Comparison of ENCODE assay signal across 17 mouse cellular contexts in genomic region chr17:48698456-48698855, GRCm38 (mm10).
A peak's percentile ranks its signal among the peaks of the same experiment; 100 is the strongest.
DNase-seq lines count a peak whose midpoint lies in the region.
"Had no signal": no experiment of that assay in that cellular context is flagged by ENCODE, and none has a peak within 500 bp of the region (broad histone marks: within the 10 kb centered on the region; RNA-seq: fewer than 3 reads in every experiment).

No protein-coding gene starts in this region.

- peak; percentile 86 for DNase-seq in retina, adult 2 months (ENCODE audit: low read depth, low spot score)
- DNase-seq in retina, embryonic 14.5 days (ENCODE audit: low spot score), result peak; percentile 29
- DNase-seq in retina, postnatal 1 day, result peak; percentile 71
- peak; percentile 64 for DNase-seq in retina, postnatal 7 days (ENCODE audit: low read depth, low spot score)
- DNase-seq in thymus, postnatal 36 days, result no peak
- DNase-seq in spleen, postnatal 36 days (ENCODE audit: low spot score in 2 of 2), result no peak
- DNase-seq in kidney, postnatal 14 days, result no peak
- DNase-seq in layer of hippocampus, adult 11-12 months (ENCODE audit: low spot score), result no peak
- DNase-seq: adrenal gland, adult 2 months; adrenal gland, adult 8-10 months; adrenal gland, postnatal 10 days; adrenal gland, postnatal 14 days; adrenal gland, postnatal 25 days; adrenal gland, postnatal 36 days; B cell, adult 2 months; cerebellum, adult 11 months; cerebellum, adult 11-12 months had no signal

Comparison
In these comparisons a context has a peak if more than half of its experiments do, and no peak if none do; other contexts are left out.
1. DNase-seq: peak in retina, adult 2 months (single experiment), retina, embryonic 14.5 days (single experiment), retina, postnatal 1 day (single experiment) and retina, postnatal 7 days (single experiment); none in thymus, postnatal 36 days (0 of 2), spleen, postnatal 36 days (0 of 2), kidney, postnatal 14 days (single experiment) and layer of hippocampus, adult 11-12 months (single experiment).